ENCODE assay signal across 8 mouse cellular contexts in genomic region chr4:101450150-101450780, GRCm38 (mm10). TPM values are rescaled to one million over a fixed set of nuclear protein-coding genes. Genes with fewer than 3 reads are reported as not detected.
DNase-seq lines count a peak whose midpoint lies in the region; ATAC-seq lines count a peak whose summit lies in the region.

No protein-coding gene starts in this region.

- no peaks in the 10 kb centered on the region for H3K4me1 ChIP-seq in stomach, embryonic 15.5 days
- H3K4me1 ChIP-seq in neural tube, embryonic 15.5 days: no peaks in the 10 kb centered on the region

- H3K4me3 ChIP-seq in stomach, embryonic 15.5 days (replicated peaks): no peak overlapping the region
- H3K4me3 ChIP-seq in neural tube, embryonic 15.5 days (replicated peaks): no peak overlapping the region

- WGBS in stomach, embryonic 15.5 days: 67% methylated on average over 20 of the region's 20 CpGs
- WGBS in neural tube, embryonic 15.5 days: 87% methylated on average over 20 of the region's 20 CpGs

- H3K4me2 ChIP-seq in stomach, embryonic 15.5 days: 0 out of 2 replicates have a peak overlapping the region, but pooled peaks have one; percentile 19
- no peak overlapping the region for H3K4me2 ChIP-seq in neural tube, embryonic 15.5 days

- peak; percentile 95 for ATAC-seq in cerebellum, adult (ENCODE audit: insufficient number of reproducible peaks, low FRiP score, low TSS enrichment)
- no peak for ATAC-seq in stomach, embryonic 15.5 days (ENCODE audit: insufficient read depth, low FRiP score, low read depth)
- no peak for ATAC-seq in neural tube, embryonic 15.5 days (ENCODE audit: low FRiP score)

- H3K9ac ChIP-seq in stomach, embryonic 15.5 days: no peak overlapping the region
- no peak overlapping the region for H3K9ac ChIP-seq in neural tube, embryonic 15.5 days (replicated peaks)

- no peaks in the 10 kb centered on the region for H3K9me3 ChIP-seq in stomach, embryonic 15.5 days
- no peaks in the 10 kb centered on the region for H3K9me3 ChIP-seq in neural tube, embryonic 15.5 days (replicated peaks)

- DNase-seq in 3T3-L1 (ENCODE audit: low read depth, low spot score): peak; percentile 36
- DNase-seq in heart, adult 8-10 months (ENCODE audit: low spot score): peak; percentile 43
- peak; percentile 37 to 95 for DNase-seq in left cerebral cortex, adult 8-10 months (ENCODE audit: low spot score in 2 of 2)
- no peak for DNase-seq in embryo, embryonic 10.5 days (ENCODE audit: low spot score)
- DNase-seq in adrenal gland, postnatal 10 days: no peak

- H3K27me3 ChIP-seq in stomach, embryonic 15.5 days (replicated peaks): no peaks in the 10 kb centered on the region
- no peaks in the 10 kb centered on the region for H3K27me3 ChIP-seq in neural tube, embryonic 15.5 days (replicated peaks)

- no peak overlapping the region for H3K27ac ChIP-seq in stomach, embryonic 15.5 days
- H3K27ac ChIP-seq in neural tube, embryonic 15.5 days (replicated peaks): no peak overlapping the region

- no peaks in the 10 kb centered on the region for H3K36me3 ChIP-seq in stomach, embryonic 15.5 days
- H3K36me3 ChIP-seq in neural tube, embryonic 15.5 days: no peaks in the 10 kb centered on the region

RNA-seq across cellular contexts. Expression of gene Ak4, which starts 31.2 kb away (rescaled TPM):
- 10 to 100 TPM; 28.8 to 57.2 (median 40.5) TPM for total RNA-seq in heart, adult 8-10 months (2022)
- 10 to 100 TPM; 27.1 to 36.0 (median 33.1) TPM for total RNA-seq in left cerebral cortex, adult 8-10 months (2022)
- 20.7 and 23.4 TPM in 2 replicates for polyA plus RNA-seq in stomach, embryonic 15.5 days (2015; fragmentation: Nextera tagmentation; extraction: Ambion mirVana)
- polyA plus RNA-seq in neural tube, embryonic 15.5 days (2015; fragmentation: Nextera tagmentation; extraction: Ambion mirVana): 7.4 and 7.8 TPM in 2 replicates
- total RNA-seq in adrenal gland, postnatal 10 days (2021): 10 to 100 TPM; 10.2 to 26.9 TPM

RNA-seq across cellular contexts. Expression of gene Dnajc6, which starts 46.2 kb away (rescaled TPM):
- under 1 TPM; 0.32 to 0.87 (median 0.61) TPM for total RNA-seq in heart, adult 8-10 months (2022)
- total RNA-seq in left cerebral cortex, adult 8-10 months (2022): 100 to 1,000 TPM; 274 to 346 (median 317) TPM
- 1.7 and 2.0 TPM in 2 replicates for polyA plus RNA-seq in stomach, embryonic 15.5 days (2015; fragmentation: Nextera tagmentation; extraction: Ambion mirVana)
- polyA plus RNA-seq in neural tube, embryonic 15.5 days (2015; fragmentation: Nextera tagmentation; extraction: Ambion mirVana): 51.7 and 57.4 TPM in 2 replicates
- total RNA-seq in adrenal gland, postnatal 10 days (2021): 1 to 10 TPM; 7.3 to 9.1 TPM

Comparison
In these comparisons a context has a peak if more than half of its experiments do, and no peak if none do; other contexts are left out.
1. DNase-seq: peak in 3T3-L1 (single experiment), heart, adult 8-10 months (single experiment) and left cerebral cortex, adult 8-10 months (2 of 2); none in embryo, embryonic 10.5 days (single experiment) and adrenal gland, postnatal 10 days (single experiment).
2. RNA of gene Dnajc6, which starts 46.2 kb away (total RNA-seq): 274 to 346 TPM in left cerebral cortex, adult 8-10 months; 7.3 to 9.1 TPM in adrenal gland, postnatal 10 days and 0.32 to 0.87 TPM in heart, adult 8-10 months; every median in the first group is over 10 times any median in the second.